Mouse (Mus musculus): ENCODE data around the gene Tmppe. TPM values are rescaled to one million over a fixed set of nuclear protein-coding genes. Genes with fewer than 3 reads are reported as not detected.
"Not testable (repeated sequence)": the region's sequence is repeated elsewhere in the genome, so short reads cannot be mapped to it uniquely, and the experiment has no call there.

Tmppe gene
- total RNA-seq (2021): 1 to 10 TPM; 5.8 to 6.6 TPM

- peak; percentile 85 for DNase-seq
Observed at GRCm38 (mm10) chr9:114400949-114401684, at the start of gene Tmppe, which contains the start of gene Glb1. Tmppe (plus strand) TSS chr9:114401105. Glb1 (plus strand) TSS chr9:114401076.

DNA sequence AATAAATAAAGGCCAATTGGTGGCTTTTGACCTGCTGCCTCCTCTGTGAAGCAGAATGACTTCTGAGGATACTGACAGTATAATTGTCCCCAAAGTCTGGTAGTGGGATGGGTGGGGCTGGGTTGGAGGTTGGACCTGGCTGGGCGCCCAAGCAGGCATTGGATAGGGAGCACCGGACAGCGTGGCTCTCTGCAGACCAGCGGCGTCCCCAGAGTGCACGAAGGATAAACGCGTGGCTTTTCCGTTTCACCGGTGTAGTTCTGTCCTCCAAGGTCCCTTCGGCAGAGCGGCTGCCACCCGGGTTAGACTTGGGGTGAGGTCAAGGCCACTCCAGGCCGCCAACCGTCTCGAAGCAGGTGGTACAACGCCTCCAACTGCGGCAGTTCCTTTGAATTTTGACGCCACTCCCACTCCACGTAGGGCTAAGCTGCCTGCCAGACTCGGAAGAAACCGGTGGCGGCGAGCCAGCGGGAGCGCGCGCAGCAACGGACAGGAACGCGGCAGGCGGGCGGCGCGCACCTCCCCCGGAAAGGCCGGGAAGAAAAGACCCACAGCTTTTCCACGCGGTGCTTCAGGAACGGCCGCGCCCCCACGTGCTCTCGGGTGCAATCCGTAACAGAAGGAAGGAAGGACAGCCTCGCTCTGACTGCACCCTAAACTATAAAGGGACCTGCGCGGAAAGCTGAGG lies 33.0 kb upstream of the Tmppe start:
- DNase-seq: peak; percentile 88

DNA sequence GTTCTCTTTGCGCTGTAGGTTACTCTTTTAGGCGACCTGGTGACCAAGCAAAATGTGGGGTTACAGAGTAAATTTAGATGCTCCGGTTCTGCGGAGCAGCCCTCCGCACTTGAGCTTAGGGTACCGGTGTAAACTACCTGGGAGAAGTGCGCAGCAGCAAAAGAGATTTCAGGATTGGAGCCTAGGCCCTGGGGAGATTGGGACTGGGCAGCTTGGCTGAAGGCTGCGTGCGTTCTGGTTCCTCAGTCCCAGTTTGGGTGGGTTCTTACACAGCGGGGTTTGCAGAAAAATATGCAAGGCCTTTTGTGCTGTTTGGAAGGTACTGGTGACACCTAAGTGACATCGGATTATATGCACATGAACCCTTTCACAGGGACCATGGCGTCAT lies 32.4 kb upstream of the Tmppe start:
- no peak for DNase-seq

- DNase-seq: not testable (repeated sequence)
Observed at GRCm38 (mm10) chr9:114369389-114369788, 31.5 kb upstream of the Tmppe start.

GRCm38 (mm10) chr9:114371717-114372116 lies 29.2 kb upstream of the Tmppe start:
- DNase-seq: not testable (repeated sequence)

GRCm38 (mm10) chr9:114375276-114375962 lies 25.5 kb upstream of the Tmppe start:
- DNase-seq: no peak

GRCm38 (mm10) chr9:114377168-114377567 lies 23.7 kb upstream of the Tmppe start:
- DNase-seq: peak; percentile 55

- no peak for DNase-seq
Observed at GRCm38 (mm10) chr9:114379871-114380270, 21.0 kb upstream of the Tmppe start.

DNA sequence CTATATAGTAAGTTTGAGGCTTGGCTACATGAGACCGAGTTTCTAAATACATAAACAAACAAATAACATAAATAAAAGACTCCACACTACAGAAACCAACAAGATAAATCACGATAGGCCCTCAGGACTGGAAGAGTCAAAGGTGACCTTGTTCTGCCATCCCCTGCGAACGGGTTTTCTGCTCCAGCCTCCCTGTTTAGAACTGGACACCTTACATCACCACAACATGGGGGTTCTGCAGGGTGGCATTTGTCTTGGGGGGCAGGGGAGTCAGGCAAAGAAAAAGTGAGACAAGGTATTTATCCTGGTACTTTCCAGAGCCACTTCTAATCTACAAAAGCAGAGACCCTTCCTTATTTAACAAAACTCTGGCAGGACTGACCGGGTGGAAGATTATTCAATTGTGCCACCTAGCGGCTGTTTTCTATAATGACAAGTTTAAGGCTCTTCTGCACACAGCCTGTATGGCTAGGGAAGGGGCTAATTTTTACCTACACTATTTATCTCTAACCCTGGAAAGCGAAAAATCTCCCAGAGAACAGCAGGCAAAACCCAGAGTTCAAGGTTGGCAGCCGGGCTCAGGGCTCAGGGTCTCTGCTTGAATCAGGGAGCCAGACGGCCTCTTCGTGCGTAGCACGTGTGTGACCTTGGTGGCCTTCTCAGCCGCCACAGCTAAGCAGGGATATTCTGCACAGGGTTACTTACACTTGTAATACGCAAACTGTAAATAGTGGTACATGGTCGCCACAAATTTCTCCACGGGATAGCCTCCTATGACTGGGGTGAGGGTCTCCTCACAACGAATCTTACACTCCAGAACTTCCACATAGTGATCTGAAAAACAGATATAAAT lies 19.8 kb upstream of the Tmppe start:
- peak; percentile 44 for DNase-seq

DNA sequence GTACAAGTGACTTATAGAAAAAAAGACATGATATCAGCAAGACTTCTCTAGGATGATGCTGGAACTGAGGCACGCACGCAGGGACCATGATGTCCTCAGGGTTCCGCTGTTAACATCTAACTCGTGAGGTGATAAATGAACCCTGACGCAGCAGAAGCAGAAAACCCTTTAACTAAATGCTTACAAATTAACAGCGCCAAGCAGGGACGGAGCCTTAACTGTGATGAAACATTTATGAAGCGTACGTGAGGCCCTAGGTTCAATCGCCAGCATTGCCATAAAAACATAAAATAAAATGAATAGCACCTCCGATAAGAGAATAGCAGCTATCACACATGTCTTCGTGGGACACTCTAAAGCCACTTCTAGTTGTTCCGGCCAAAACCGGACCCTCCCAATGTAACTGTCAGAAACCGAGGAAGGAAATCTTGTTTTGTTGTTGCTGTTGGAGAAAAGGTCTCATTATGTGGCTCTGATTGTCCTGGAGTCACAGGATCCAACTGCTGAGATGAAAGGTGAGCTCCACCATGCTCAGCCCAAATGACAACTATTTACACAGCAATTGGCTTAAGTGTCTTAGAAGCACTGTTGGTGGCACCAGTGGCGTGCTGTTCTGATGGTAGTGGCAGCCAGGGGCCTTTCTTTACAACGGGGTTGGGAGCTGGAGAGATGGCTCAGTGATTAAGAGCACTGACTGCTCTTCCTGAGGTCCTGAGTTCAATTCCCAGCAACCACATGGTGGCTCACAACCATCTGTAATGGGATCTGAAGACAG lies 17.8 kb upstream of the Tmppe start:
- no peak for DNase-seq

DNA sequence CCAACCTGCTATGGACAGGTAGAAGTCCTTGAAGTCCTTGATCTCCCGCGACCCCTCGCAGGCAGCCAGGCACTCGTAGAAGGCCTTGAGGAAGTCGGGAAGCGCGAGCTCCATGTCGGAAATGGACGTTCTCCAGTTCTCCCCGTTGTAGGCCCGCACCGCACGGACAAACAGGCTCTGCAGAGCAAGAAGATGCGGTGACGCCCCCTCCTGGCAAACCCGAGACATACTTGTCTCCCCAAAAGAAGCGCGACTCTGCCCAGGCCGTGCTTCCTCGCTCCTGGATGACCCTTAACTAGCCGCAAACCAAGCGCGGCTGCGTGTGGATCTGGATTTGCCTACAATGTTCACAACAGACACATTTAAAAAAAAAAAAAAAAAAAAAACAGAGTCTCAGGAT lies 16.2 kb upstream of the Tmppe start:
- DNase-seq: no peak

- no peak for DNase-seq
Observed at GRCm38 (mm10) chr9:114385160-114385559, 15.7 kb upstream of the Tmppe start.

DNA sequence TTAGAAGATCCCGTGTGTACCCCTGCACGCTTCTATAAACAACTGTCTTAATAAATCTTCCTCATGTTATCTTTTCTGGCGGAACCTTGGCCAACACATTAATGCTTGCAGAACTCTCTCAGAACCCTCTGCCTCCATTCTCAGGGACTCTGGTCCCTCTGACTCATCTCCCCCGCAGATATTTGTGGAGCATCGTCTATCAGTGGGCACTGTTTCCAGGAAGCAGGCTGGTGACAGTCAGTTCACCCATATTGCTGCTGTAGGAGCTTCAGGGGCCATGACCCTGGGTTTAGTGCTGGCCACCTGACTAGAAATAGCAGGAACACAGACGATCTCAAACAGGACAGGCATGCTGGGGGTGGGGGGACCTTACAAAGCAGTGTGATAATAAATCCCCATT lies 13.8 kb upstream of the Tmppe start:
- DNase-seq: no peak

- no peak for DNase-seq
Observed at GRCm38 (mm10) chr9:114388288-114388687, 12.6 kb upstream of the Tmppe start.

DNA sequence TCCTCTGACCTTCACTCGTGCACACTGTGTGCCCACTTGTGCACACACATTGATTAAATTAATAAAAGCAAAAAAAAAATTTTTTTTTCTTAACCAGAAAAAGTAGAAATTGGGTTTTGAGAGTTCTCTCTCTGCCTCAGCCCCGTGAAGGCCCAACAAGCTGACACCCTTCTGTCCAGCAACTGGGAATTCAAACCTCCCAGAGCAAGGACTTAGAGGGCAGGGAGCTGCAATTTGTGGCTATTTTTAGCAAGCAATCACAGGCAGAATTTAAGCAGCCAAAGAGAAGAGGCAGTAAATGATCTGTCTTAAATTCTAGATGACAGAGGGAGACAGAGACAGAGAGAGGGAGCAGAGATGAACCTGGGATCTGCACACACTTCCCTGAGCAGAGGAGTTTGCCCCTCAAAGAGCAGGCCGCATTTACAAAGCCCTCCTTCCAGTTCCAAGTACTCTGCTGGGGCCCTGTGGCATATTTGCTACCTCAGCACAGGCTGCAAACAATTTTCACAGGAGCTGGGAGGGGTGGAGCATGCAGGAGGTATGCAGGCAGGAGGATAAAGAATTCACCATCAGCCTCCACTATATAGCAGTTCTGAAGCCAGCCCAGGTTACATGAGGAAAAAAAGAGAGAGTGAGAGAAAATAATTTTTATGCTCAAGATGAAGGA lies 12.1 kb upstream of the Tmppe start:
- DNase-seq: no peak

- DNase-seq: no peak
Observed at GRCm38 (mm10) chr9:114389371-114389904, 11.5 kb upstream of the Tmppe start.

DNA sequence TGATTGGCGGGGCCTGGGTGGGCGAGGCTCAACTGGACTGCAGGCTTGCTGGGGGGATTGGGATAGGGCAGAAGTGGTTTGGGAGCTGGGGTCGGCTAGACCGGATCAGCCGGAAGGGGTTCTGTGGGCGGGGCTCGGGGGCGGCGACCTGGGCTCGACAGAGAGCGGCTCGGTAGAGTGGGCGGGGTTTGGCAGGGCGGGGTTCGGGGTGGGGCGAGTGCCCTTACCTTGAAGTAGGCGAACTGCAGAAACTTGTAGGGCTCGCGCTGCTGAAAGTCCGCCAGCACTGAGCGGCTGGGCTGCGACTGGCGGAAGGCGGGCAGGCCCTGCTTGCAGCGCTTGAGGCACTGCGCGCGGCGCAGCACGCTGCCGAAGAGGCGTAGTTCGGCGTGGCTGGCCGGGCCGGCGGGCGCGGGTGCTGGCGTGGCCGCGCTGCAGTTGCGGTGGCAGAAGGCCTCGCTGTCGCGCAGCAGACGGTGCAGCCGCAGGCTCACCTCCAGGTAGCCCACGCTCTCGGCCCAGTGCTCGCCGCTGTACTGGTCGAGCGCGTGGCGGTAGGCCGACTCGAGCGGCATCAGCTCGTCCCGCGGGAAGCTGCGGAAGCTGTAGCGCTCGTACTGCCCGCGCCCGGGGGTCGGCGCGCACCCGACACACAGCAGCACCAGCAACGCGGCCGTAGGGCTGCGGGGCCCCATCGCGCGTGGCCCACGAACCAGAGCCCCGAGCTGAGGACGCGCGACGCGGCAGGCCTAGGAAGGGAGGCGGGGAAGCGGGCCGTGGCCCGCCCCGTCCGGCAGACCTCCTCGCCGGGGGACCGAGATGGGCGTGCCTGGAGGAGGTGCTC lies 10.8 kb upstream of the Tmppe start, which contains the start of gene Crtap:
Gene Crtap (minus strand): TSS at position 771 of the 844 bp plus-strand sequence.
- peak; percentile 68 for DNase-seq

- DNase-seq: no peak
Observed at GRCm38 (mm10) chr9:114390749-114391075, 10.2 kb upstream of the Tmppe start.

- not testable (repeated sequence) for DNase-seq
Observed at GRCm38 (mm10) chr9:114394136-114394535, 6.8 kb upstream of the Tmppe start.

DNA sequence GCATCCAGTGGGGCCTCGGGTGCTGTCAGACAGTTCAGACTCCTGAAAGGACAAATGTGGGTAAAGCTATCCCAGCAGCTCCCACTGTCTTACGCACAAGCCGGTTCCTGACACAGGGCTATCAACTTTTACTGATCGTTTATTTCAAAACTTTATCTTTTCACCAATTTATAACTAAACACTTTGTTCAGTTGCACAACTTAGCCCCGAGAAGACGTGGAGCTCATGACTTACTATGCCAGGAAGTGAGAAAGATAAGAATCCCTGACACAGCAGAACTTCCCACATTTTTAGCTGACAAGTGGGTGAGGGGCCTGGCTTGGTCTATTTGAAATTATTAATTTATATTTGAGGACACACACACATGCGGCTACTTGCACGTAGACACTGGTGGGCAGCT lies 6.2 kb upstream of the Tmppe start:
- DNase-seq: no peak
